Mouse (Mus musculus) heart, embryonic 12.5 days (tissue): ENCODE data around the gene Kif26a. TPM values are rescaled to one million over a fixed set of nuclear protein-coding genes. Genes with fewer than 3 reads are reported as not detected.
A peak's percentile ranks its signal among the peaks of the same experiment; 100 is the strongest.

Experiments used
- ATAC-seq: fragments of 200-750 bp; cut with Nextera tagmentation; 2 replicates; pipeline ENCODE4 v1.8.0; 2017; ENCODE audit warnings: moderate TSS enrichment, moderate library complexity; ENCODE audit not compliant: insufficient number of reproducible peaks, low FRiP score
- H3K27ac ChIP-seq: fragments of 300-500 bp; sonication (generic); 2 replicates; pipeline ENCODE4 v1.5.1; 2016; ENCODE audit warnings: mild to moderate bottlenecking, moderate library complexity; ENCODE audit not compliant: poor library complexity, severe bottlenecking
- H3K27me3 ChIP-seq: fragments of 300-500 bp; sonication (generic); replicated peaks from 2 replicates; pipeline ENCODE4 v1.6.1; 2016; ENCODE audit warnings: mild to moderate bottlenecking, moderate library complexity
- H3K36me3 ChIP-seq: fragments of 300-500 bp; sonication (generic); 2 replicates; pipeline ENCODE4 v1.6.1; 2016; ENCODE audit warnings: mild to moderate bottlenecking, moderate library complexity
- H3K4me1 ChIP-seq: fragments of 300-500 bp; sonication (generic); replicated peaks from 2 replicates; pipeline ENCODE4 v1.6.1; 2016; ENCODE audit warnings: mild to moderate bottlenecking
- H3K4me2 ChIP-seq: fragments of 300-500 bp; sonication (generic); 2 replicates; pipeline ENCODE4 v1.6.1; 2016; ENCODE audit warnings: mild to moderate bottlenecking, moderate library complexity
- H3K4me3 ChIP-seq: fragments of 300-500 bp; sonication (generic); 2 replicates; pipeline ENCODE4 v1.5.1; 2016; ENCODE audit warnings: mild to moderate bottlenecking
- H3K9ac ChIP-seq: fragments of 300-500 bp; sonication (generic); 2 replicates; pipeline ENCODE4 v1.6.1; 2016; ENCODE audit warnings: mild to moderate bottlenecking, moderate library complexity
- H3K9me3 ChIP-seq: fragments of 300-500 bp; sonication (generic); replicated peaks from 2 replicates; pipeline ENCODE4 v1.6.1; 2016; ENCODE audit warnings: mild to moderate bottlenecking, moderate library complexity
- WGBS: fragments of 180-500 bp; shearing (Covaris S2); methylation state at CpG from one replicate; pipeline ENCODE4 v1.1.7; 2016; 5-methylcytosine and 5-hydroxymethylcytosine counted together
- polyA plus RNA-seq: library from polyadenylated mRNA; unstranded; fragments of >200 nt; fragmentation: Nextera tagmentation; extraction: Ambion mirVana; gene quantifications from 2 replicates; pipeline ENCODE4 v1.2.1, GENCODE M21; 2016

Gene Kif26a
- polyA plus RNA-seq, result 2.5 and 2.7 TPM in 2 replicates

- peak; percentile 72 for ATAC-seq
- no peaks in the 10 kb centered on the region for H3K36me3 ChIP-seq
- H3K9ac ChIP-seq, result peak within 1 kb of the TSS; percentile 69
- H3K9me3 ChIP-seq, result no peaks in the 10 kb centered on the region
- peak within 1 kb of the TSS; percentile 59 for H3K4me3 ChIP-seq
- peak within 1 kb of the TSS; percentile 92 for H3K4me2 ChIP-seq
- under 1% methylated on average over 63 of the region's 68 CpGs for WGBS
- 0 out of 2 replicates have a peak within 1 kb of the TSS, but pooled peaks have one; percentile 25 for H3K27ac ChIP-seq
- peaks cover 61% of the 10 kb centered on the region for H3K4me1 ChIP-seq
- peaks cover 57% of the 10 kb centered on the region for H3K27me3 ChIP-seq
Observed at GRCm38 (mm10) chr12:112145875-112146651, at the start of gene Kif26a. TSS of gene Kif26a (plus strand) at chr12:112146208.

- no peaks in the 10 kb centered on the region for H3K36me3 ChIP-seq
- no peak overlapping the region for H3K9ac ChIP-seq
- H3K27ac ChIP-seq, result no peak overlapping the region
- no peak overlapping the region for H3K4me2 ChIP-seq
- no peaks in the 10 kb centered on the region for H3K9me3 ChIP-seq
- 67% methylated on average over 8 of the region's 8 CpGs for WGBS
- ATAC-seq, result 0 out of 2 replicates have a peak, but pooled peaks have one; percentile 6
- no peak overlapping the region for H3K4me3 ChIP-seq
- H3K27me3 ChIP-seq, result peaks cover 5% of the 10 kb centered on the region; the same call in 1 of the 2 replicates
- H3K4me1 ChIP-seq, result no peaks in the 10 kb centered on the region
Observed at GRCm38 (mm10) chr12:112096733-112097117, 49.3 kb upstream of the Kif26a start.

GRCm38 (mm10) chr12:112100106-112100505 is 45.9 kb upstream of the Kif26a start:
- Histone ChIP-seq H3K27ac (no peak overlapping the region), H3K4me3 (no peak overlapping the region), H3K9me3 (no peaks in the 10 kb centered on the region), H3K27me3 (0 out of 2 replicates have a peak, but pooled peaks cover 10% of the 10 kb centered on the region), H3K9ac (no peak overlapping the region), H3K4me1 (no peaks in the 10 kb centered on the region), H3K4me2 (no peak overlapping the region), H3K36me3 (no peaks in the 10 kb centered on the region)
- WGBS, result 60% methylated on average over 4 of the region's 4 CpGs
- no peak for ATAC-seq

- H3K9ac ChIP-seq, result no peak overlapping the region
- no peaks in the 10 kb centered on the region for H3K4me1 ChIP-seq
- no peak overlapping the region for H3K27ac ChIP-seq
- no peak overlapping the region for H3K4me3 ChIP-seq
- 51% methylated on average over 4 of the region's 4 CpGs for WGBS
- no peak overlapping the region for H3K4me2 ChIP-seq
- no peaks in the 10 kb centered on the region for H3K9me3 ChIP-seq
- H3K27me3 ChIP-seq, result peaks cover 15% of the 10 kb centered on the region; the same call in 1 of the 2 replicates
- no peaks in the 10 kb centered on the region for H3K36me3 ChIP-seq
- no peak for ATAC-seq
Observed at GRCm38 (mm10) chr12:112101045-112101444, 45.0 kb upstream of the Kif26a start.

GRCm38 (mm10) chr12:112103179-112103578 is 42.8 kb upstream of the Kif26a start:
- 74% methylated on average over 5 of the region's 5 CpGs for WGBS
- H3K4me3 ChIP-seq, result no peak overlapping the region
- H3K27ac ChIP-seq, result no peak overlapping the region

GRCm38 (mm10) chr12:112104890-112105289 is 41.1 kb upstream of the Kif26a start:
- 78% methylated on average over 11 of the region's 11 CpGs for WGBS
- Histone ChIP-seq H3K9ac (no peak overlapping the region), H3K4me3 (no peak overlapping the region), H3K27me3 (peaks cover 44% of the 10 kb centered on the region), H3K4me2 (no peak overlapping the region), H3K4me1 (peaks cover 9% of the 10 kb centered on the region), H3K9me3 (no peaks in the 10 kb centered on the region), H3K27ac (no peak overlapping the region), H3K36me3 (no peaks in the 10 kb centered on the region)
- no peak for ATAC-seq

More at GRCm38 (mm10) chr12:112103179-112103578, 42.8 kb upstream of the Kif26a start:
- peak; percentile 79 for ATAC-seq
- no peak overlapping the region for H3K9ac ChIP-seq
- no peaks in the 10 kb centered on the region for H3K9me3 ChIP-seq
- H3K36me3 ChIP-seq, result no peaks in the 10 kb centered on the region
- H3K4me2 ChIP-seq, result no peak overlapping the region
- peaks cover 9% of the 10 kb centered on the region for H3K4me1 ChIP-seq
- peaks cover 33% of the 10 kb centered on the region for H3K27me3 ChIP-seq

GRCm38 (mm10) chr12:112106541-112106971 is 39.5 kb upstream of the Kif26a start, which contains the start of gene Aspg:
TSS of gene Aspg (plus strand) at chr12:112106679.
- Histone ChIP-seq H3K9ac (peak within 1 kb of the TSS; percentile 21), H3K4me1 (peaks cover 9% of the 10 kb centered on the region)
- 2% methylated on average over 14 of the region's 14 CpGs for WGBS

GRCm38 (mm10) chr12:112107685-112108084 is 38.3 kb upstream of the Kif26a start:
- Histone ChIP-seq H3K9ac (no peak overlapping the region), H3K27ac (no peak overlapping the region), H3K9me3 (no peaks in the 10 kb centered on the region), H3K27me3 (peaks cover 68% of the 10 kb centered on the region), H3K36me3 (no peaks in the 10 kb centered on the region), H3K4me2 (no peak overlapping the region), H3K4me3 (no peak overlapping the region), H3K4me1 (peaks cover 9% of the 10 kb centered on the region)
- no peak for ATAC-seq
- 81% methylated on average over 8 of the region's 8 CpGs for WGBS

More at GRCm38 (mm10) chr12:112106541-112106971, 39.5 kb upstream of the Kif26a start, which contains the start of gene Aspg:
- Histone ChIP-seq H3K4me2 (peak within 1 kb of the TSS; percentile 65), H3K9me3 (no peaks in the 10 kb centered on the region), H3K36me3 (no peaks in the 10 kb centered on the region), H3K27me3 (peaks cover 60% of the 10 kb centered on the region), H3K27ac (no peak within 1 kb of the TSS), H3K4me3 (peak within 1 kb of the TSS; percentile 28)
- peak; percentile 73 for ATAC-seq

GRCm38 (mm10) chr12:112108696-112109445 is 37.1 kb upstream of the Kif26a start:
- no peak overlapping the region for H3K4me2 ChIP-seq
- no peak overlapping the region for H3K27ac ChIP-seq
- no peak overlapping the region for H3K4me3 ChIP-seq
- no peak overlapping the region for H3K9ac ChIP-seq
- H3K9me3 ChIP-seq, result no peaks in the 10 kb centered on the region
- H3K4me1 ChIP-seq, result peaks cover 9% of the 10 kb centered on the region
- ATAC-seq, result no peak
- 74% methylated on average over 11 of the region's 11 CpGs for WGBS
- H3K27me3 ChIP-seq, result peaks cover 77% of the 10 kb centered on the region
- H3K36me3 ChIP-seq, result no peaks in the 10 kb centered on the region

- Histone ChIP-seq H3K27ac (no peak overlapping the region), H3K9me3 (no peaks in the 10 kb centered on the region), H3K27me3 (peaks cover 82% of the 10 kb centered on the region), H3K4me2 (no peak overlapping the region), H3K4me1 (peaks cover 9% of the 10 kb centered on the region), H3K36me3 (no peaks in the 10 kb centered on the region), H3K9ac (no peak overlapping the region), H3K4me3 (no peak overlapping the region)
- no peak for ATAC-seq
- WGBS, result 68% methylated on average over 9 of the region's 9 CpGs
Observed at GRCm38 (mm10) chr12:112109701-112110100, 36.3 kb upstream of the Kif26a start.

GRCm38 (mm10) chr12:112111323-112111722 is 34.7 kb upstream of the Kif26a start:
- Histone ChIP-seq H3K4me1 (peaks cover 8% of the 10 kb centered on the region), H3K36me3 (no peaks in the 10 kb centered on the region), H3K4me3 (no peak overlapping the region), H3K27me3 (peaks cover 91% of the 10 kb centered on the region), H3K9ac (no peak overlapping the region), H3K4me2 (no peak overlapping the region), H3K27ac (no peak overlapping the region), H3K9me3 (no peaks in the 10 kb centered on the region)
- WGBS, result 76% methylated on average over 5 of the region's 5 CpGs
- ATAC-seq, result no peak
